Mouse (Mus musculus) left cerebral cortex, postnatal 36 days (tissue): Measurements from ENCODE around the gene Nktr. TPM values are rescaled to one million over a fixed set of nuclear protein-coding genes. Genes with fewer than 3 reads are reported as not detected.

Source experiments
- DNase-seq, 2 experiments: peaks; one replicate each; pipeline ENCODE4 v3.0.0; 2021 to 2022; ENCODE audit warnings: low spot score in 2 of 2, mixed read lengths in 1 of 2
- intact Hi-C: fragments of 180-260 bp; cut with DNase I; formaldehyde crosslinking; loops from one replicate; pipeline ENCODE4 v1.15.1; 2025
- total RNA-seq, 2 experiments: library from RNA; stranded (reverse); gene quantifications; 2 replicates each; pipeline ENCODE4 v1.2.3; 2021

The Nktr gene
- 100 to 1,000 TPM in 1 of 2 experiments, 10 to 100 TPM in 1; 73.1 to 147 TPM for total RNA-seq

- intact Hi-C loops = loop anchor here (1.0 kb wide), 1 partner anchor 9 kb away; the partner anchor contains the start of gene Ss18l2
- DNase-seq = peak; percentile 97 to 99
These were observed at the start of gene Nktr for GRCm38 (mm10) chr9:121718792-121719318. Nktr (plus strand) TSS chr9:121719169.

GRCm38 (mm10) chr9:121669348-121669791, 49.6 kb upstream of the Nktr start:
- intact Hi-C loops = no loop called here
- peak; percentile 48 for DNase-seq

- DNase-seq = no peak
- intact Hi-C loops = loop anchor here (10.0 kb wide), 1 partner anchor 416 kb away; no protein-coding TSS in a partner anchor
These were observed 47.7 kb upstream of the Nktr start for GRCm38 (mm10) chr9:121671300-121671699.

GRCm38 (mm10) chr9:121672311-121672710, 46.7 kb upstream of the Nktr start:
- intact Hi-C loops = loop anchor here (10.0 kb wide), 1 partner anchor 418 kb away; no protein-coding TSS in a partner anchor
- DNase-seq = no peak

GRCm38 (mm10) chr9:121673716-121674115, 45.3 kb upstream of the Nktr start:
- DNase-seq = no peak
- intact Hi-C loops = loop anchor here (10.0 kb wide), 1 partner anchor 419 kb away; no protein-coding TSS in a partner anchor

GRCm38 (mm10) chr9:121675011-121675410, 44.0 kb upstream of the Nktr start:
- intact Hi-C loops = loop anchor here (10.0 kb wide), 1 partner anchor 420 kb away; no protein-coding TSS in a partner anchor
- DNase-seq = no peak

GRCm38 (mm10) chr9:121675556-121675955, 43.4 kb upstream of the Nktr start:
- intact Hi-C loops = loop anchor here (10.0 kb wide), 1 partner anchor 421 kb away; no protein-coding TSS in a partner anchor
- DNase-seq = no peak

- DNase-seq = no peak
- intact Hi-C loops = loop anchor here (10.0 kb wide), 1 partner anchor 422 kb away; no protein-coding TSS in a partner anchor
These were observed 41.9 kb upstream of the Nktr start for GRCm38 (mm10) chr9:121677069-121677468.

GRCm38 (mm10) chr9:121677476-121677875, 41.5 kb upstream of the Nktr start:
- DNase-seq = no peak
- intact Hi-C loops = loop anchor here (10.0 kb wide), 1 partner anchor 423 kb away; no protein-coding TSS in a partner anchor

GRCm38 (mm10) chr9:121679549-121679948, 39.4 kb upstream of the Nktr start:
- intact Hi-C loops = loop anchor here (2.0 to 10.0 kb wide), 2 partner anchors 201 to 425 kb away; no protein-coding TSS in a partner anchor
- DNase-seq = no peak

- intact Hi-C loops = no loop called here
- no peak for DNase-seq
These were observed 37.8 kb upstream of the Nktr start for GRCm38 (mm10) chr9:121681191-121681590.

- intact Hi-C loops = no loop called here
- DNase-seq = no peak
These were observed 36.8 kb upstream of the Nktr start for GRCm38 (mm10) chr9:121682037-121682680.

- intact Hi-C loops = no loop called here
- DNase-seq = no peak
These were observed 34.3 kb upstream of the Nktr start for GRCm38 (mm10) chr9:121684702-121685101.

GRCm38 (mm10) chr9:121690200-121690651, 28.7 kb upstream of the Nktr start:
- DNase-seq = peak in 1 of 2 experiments; percentile 46
- intact Hi-C loops = no loop called here

GRCm38 (mm10) chr9:121690734-121691133, 28.2 kb upstream of the Nktr start:
- no peak for DNase-seq
- intact Hi-C loops = no loop called here

- intact Hi-C loops = no loop called here
- DNase-seq = no peak
These were observed 24.2 kb upstream of the Nktr start for GRCm38 (mm10) chr9:121694736-121695135.

- intact Hi-C loops = no loop called here
These were observed 22.3 kb upstream of the Nktr start for GRCm38 (mm10) chr9:121696626-121697025.

GRCm38 (mm10) chr9:121697150-121698049, 21.6 kb upstream of the Nktr start:
- peak; percentile 47 to 54 for DNase-seq
- intact Hi-C loops = no loop called here

More at GRCm38 (mm10) chr9:121696626-121697025, 22.3 kb upstream of the Nktr start:
- no peak for DNase-seq

GRCm38 (mm10) chr9:121704261-121704645, 14.7 kb upstream of the Nktr start:
- no peak for DNase-seq
- intact Hi-C loops = no loop called here
